Mouse (Mus musculus) MEL (cell line): Measurements from ENCODE around the gene Casr. TPM values are rescaled to one million over a fixed set of nuclear protein-coding genes. Genes with fewer than 3 reads are reported as not detected.

ENCODE experiments used
- DNase-seq: peaks from one replicate; pipeline ENCODE4 v3.0.0; 2011; ENCODE audit warnings: low read depth, low spot score
- H3K27ac ChIP-seq: 2 replicates; pipeline ENCODE4 v1.5.1; 2012; ENCODE audit warnings: low read depth, mild to moderate bottlenecking, control low read depth, low read length, moderate library complexity; ENCODE audit not compliant: control insufficient read depth
- H3K27me3 ChIP-seq, 2 experiments: fragments of 150-350 bp in 1 of 2; sonication (generic) in 1 of 2; 2 replicates each; pipeline ENCODE4 v1.6.1; 2012; ENCODE audit warnings: low read length in 2 of 2, mild to moderate bottlenecking in 2 of 2, improper control_type of control experiment in 1 of 2, moderate library complexity in 1 of 2; ENCODE audit not compliant: insufficient read depth in 2 of 2, control insufficient read depth in 1 of 2
- H3K36me3 ChIP-seq, 2 experiments: 2 replicates each; pipeline ENCODE4 v1.6.1; 2012 to 2014; ENCODE audit warnings: low read length in 2 of 2, improper control_type of control experiment in 1 of 2, inconsistent platforms in 1 of 2, mild to moderate bottlenecking in 1 of 2; ENCODE audit not compliant: insufficient read depth in 2 of 2, control insufficient read depth in 1 of 2
- H3K4me1 ChIP-seq, 2 experiments: fragments of 150-350 bp in 1 of 2; sonication (generic) in 1 of 2; 2 replicates each; pipeline ENCODE4 v1.6.1; 2012; ENCODE audit warnings: low read length in 2 of 2, improper control_type of control experiment in 1 of 2, mild to moderate bottlenecking in 1 of 2; ENCODE audit not compliant: insufficient read depth in 2 of 2, control insufficient read depth in 1 of 2
- H3K4me3 ChIP-seq, 2 experiments: fragments of 150-350 bp in 1 of 2; sonication (generic) in 1 of 2; 2 replicates each; pipeline ENCODE4 v1.5.1; 2012; ENCODE audit warnings: low read depth in 2 of 2, low read length in 2 of 2, mild to moderate bottlenecking in 2 of 2, moderate library complexity in 2 of 2, control low read depth in 1 of 2, improper control_type of control experiment in 1 of 2; ENCODE audit not compliant: control insufficient read depth in 1 of 2, insufficient read depth in 1 of 2
- H3K79me2 ChIP-seq: 2 replicates; pipeline ENCODE4 v1.6.1; 2012; ENCODE audit warnings: mild to moderate bottlenecking, low read length, moderate library complexity; ENCODE audit not compliant: control insufficient read depth, poor library complexity, insufficient read depth
- H3K9ac ChIP-seq: 2 replicates; pipeline ENCODE4 v1.6.1; 2012; ENCODE audit warnings: low read depth, mild to moderate bottlenecking, control low read depth, low read length, moderate library complexity; ENCODE audit not compliant: control insufficient read depth, poor library complexity, severe bottlenecking
- H3K9me3 ChIP-seq: fragments of 150-350 bp; sonication (generic); replicated peaks from 2 replicates; pipeline ENCODE4 v1.6.1; 2012; ENCODE audit warnings: mild to moderate bottlenecking, low read length, improper control_type of control experiment, moderate library complexity; ENCODE audit not compliant: insufficient read depth
- CHD1 ChIP-seq: IDR thresholded peaks from 2 replicates; pipeline ENCODE4 v1.6.1; 2012; ENCODE audit warnings: low read depth, mild to moderate bottlenecking, inconsistent platforms, low read length, improper control_type of control experiment
- CHD2 ChIP-seq: IDR thresholded peaks from 2 replicates; pipeline ENCODE4 v1.6.1; 2011; ENCODE audit warnings: low read length, improper control_type of control experiment
- ETS1 ChIP-seq: IDR thresholded peaks from 2 replicates; pipeline ENCODE4 v1.6.1; 2012; ENCODE audit warnings: low read depth, mild to moderate bottlenecking, inconsistent platforms, low read length, improper control_type of control experiment, moderate library complexity
- KAT2A ChIP-seq: conservative IDR thresholded peaks from 2 replicates; pipeline ENCODE4 v1.6.1; 2012; ENCODE audit warnings: low read depth, low read length, improper control_type of control experiment, inconsistent platforms
- MAFK ChIP-seq: IDR thresholded peaks from 2 replicates; pipeline ENCODE4 v1.6.1; 2011; ENCODE audit warnings: low read depth, mild to moderate bottlenecking, low read length, improper control_type of control experiment, borderline replicate concordance
- MEF2A ChIP-seq: IDR thresholded peaks from 2 replicates; pipeline ENCODE4 v1.6.1; 2014; ENCODE audit warnings: low read depth, mild to moderate bottlenecking, inconsistent platforms, low read length, improper control_type of control experiment; ENCODE audit not compliant: poor library complexity, insufficient replicate concordance, severe bottlenecking; ENCODE audit errors: extremely low read depth
- MXI1 ChIP-seq: IDR thresholded peaks from 2 replicates; pipeline ENCODE4 v1.6.1; 2011; ENCODE audit warnings: mild to moderate bottlenecking, low read depth, low read length, improper control_type of control experiment
- MYC ChIP-seq: IDR thresholded peaks from 2 replicates; pipeline ENCODE4 v1.6.1; 2011; ENCODE audit warnings: low read depth, mild to moderate bottlenecking, low read length, improper control_type of control experiment, moderate library complexity
- NELFE ChIP-seq: IDR thresholded peaks from 2 replicates; pipeline ENCODE4 v1.6.1; 2011; ENCODE audit warnings: low read depth, low read length, improper control_type of control experiment
- POLR2A ChIP-seq, 2 experiments: IDR thresholded peaks; 2 replicates each; pipeline ENCODE4 v1.6.1; 2011 to 2012; ENCODE audit warnings: low read length in 2 of 2, mild to moderate bottlenecking in 2 of 2, control low read depth in 1 of 2, improper control_type of control experiment in 1 of 2, low read depth in 1 of 2, moderate library complexity in 1 of 2; ENCODE audit not compliant: control insufficient read depth in 1 of 2, insufficient read depth in 1 of 2, poor library complexity in 1 of 2
- POLR2AphosphoS5 ChIP-seq: IDR thresholded peaks from 2 replicates; pipeline ENCODE4 v1.6.1; 2012; ENCODE audit warnings: low read depth, borderline replicate concordance, mild to moderate bottlenecking, inconsistent platforms, low read length, moderate library complexity, mixed read lengths
- SIN3A ChIP-seq: IDR thresholded peaks from 2 replicates; pipeline ENCODE4 v1.6.1; 2012; ENCODE audit warnings: low read length, improper control_type of control experiment, inconsistent platforms
- SMC3 ChIP-seq: IDR thresholded peaks from 2 replicates; pipeline ENCODE4 v1.6.1; 2011; ENCODE audit warnings: low read depth, low read length, improper control_type of control experiment
- TCF12 ChIP-seq: IDR thresholded peaks from 2 replicates; pipeline ENCODE4 v1.6.1; 2014; ENCODE audit warnings: low read depth, mild to moderate bottlenecking, inconsistent platforms, low read length, improper control_type of control experiment, moderate library complexity
- USF1 ChIP-seq: IDR thresholded peaks from 2 replicates; pipeline ENCODE4 v1.6.1; 2014; ENCODE audit warnings: low read depth, mild to moderate bottlenecking, inconsistent platforms, low read length, improper control_type of control experiment, moderate library complexity
- ZKSCAN1 ChIP-seq: IDR thresholded peaks from 2 replicates; pipeline ENCODE4 v1.6.1; 2012; ENCODE audit warnings: low read depth, mild to moderate bottlenecking, inconsistent platforms, low read length, improper control_type of control experiment, moderate library complexity
- ZMIZ1 ChIP-seq: IDR thresholded peaks from 2 replicates; pipeline ENCODE4 v1.6.1; 2012; ENCODE audit warnings: low read depth, mild to moderate bottlenecking, inconsistent platforms, low read length, improper control_type of control experiment, moderate library complexity
- ZNF384 ChIP-seq: IDR thresholded peaks from 2 replicates; pipeline ENCODE4 v1.6.1; 2012; ENCODE audit warnings: low read depth, mild to moderate bottlenecking, inconsistent platforms, low read length, improper control_type of control experiment
- polyA plus RNA-seq, 2 experiments: library from polyadenylated mRNA; stranded (reverse) in 1 of 2; unstranded in 1 of 2; fragments of >175 nt in 1 of 2; fragments of >200 nt in 1 of 2; gene quantifications; 2 replicates each; pipeline versions ENCODE4 v1.2.1 to v1.2.4; 2012; ENCODE audit warnings: low replicate concordance in 2 of 2, low read depth in 1 of 2; ENCODE audit not compliant: insufficient read length in 2 of 2, insufficient read depth in 1 of 2, missing spikeins in 1 of 2
- total RNA-seq: library from RNA; depleted of rRNA; stranded (reverse); fragments of 300-350 nt; gene quantifications from 2 replicates; pipeline ENCODE4 v1.2.3, GENCODE M21; 2012

Casr gene
- total and polyA plus RNA-seq, 3 experiments = not detected

- Histone ChIP-seq H3K4me1 (no peaks in the 10 kb centered on the region), H3K9ac (no peak overlapping the region), H3K9me3 (no peaks in the 10 kb centered on the region), H3K4me3 (no peak overlapping the region), H3K36me3 (no peaks in the 10 kb centered on the region), H3K27me3 (peaks cover 0 to 1% of the 10 kb centered on the region in 2 experiments; a peak in 2 of 4 replicates), H3K27ac (no peak overlapping the region), H3K79me2 (no peaks in the 10 kb centered on the region)
- DNase-seq = no peak
- no peak for TF ChIP-seq NELFE
- TF ChIP-seq ETS1 = no peak
- no peak for TF ChIP-seq TCF12
- TF ChIP-seq POLR2A (IDR thresholded peaks at IDR 0.05; ENCODE audit: control insufficient read depth in 1 of 2, insufficient read depth in 1 of 2, low read depth in 1 of 2, low read length in 2 of 2, poor library complexity in 1 of 2) = no peak
- TF ChIP-seq USF1 = no peak
- TF ChIP-seq CHD1 = no peak
- TF ChIP-seq ZNF384 = no peak
- no peak for TF ChIP-seq ZKSCAN1
- TF ChIP-seq KAT2A = no peak
Measured at GRCm38 (mm10) chr16:36530566-36531552, 31.1 kb downstream of the Casr start.

GRCm38 (mm10) chr16:36528822-36529221, 33.1 kb downstream of the Casr start:
- no peak for DNase-seq
- Histone ChIP-seq H3K27me3 (peaks cover 0 to 1% of the 10 kb centered on the region in 2 experiments; a peak in 2 of 4 replicates), H3K4me3 (no peak overlapping the region), H3K79me2 (no peaks in the 10 kb centered on the region), H3K4me1 (no peaks in the 10 kb centered on the region), H3K27ac (no peak overlapping the region), H3K36me3 (no peaks in the 10 kb centered on the region), H3K9ac (no peak overlapping the region), H3K9me3 (no peaks in the 10 kb centered on the region)
- no peak for TF ChIP-seq MEF2A
- TF ChIP-seq MYC = no peak
- TF ChIP-seq POLR2AphosphoS5 = no peak
- TF ChIP-seq SMC3 = no peak
- TF ChIP-seq ZKSCAN1 = no peak
- TF ChIP-seq ETS1 = no peak
- no peak for TF ChIP-seq MAFK
- TF ChIP-seq SIN3A = no peak
- TF ChIP-seq MXI1 = no peak
- TF ChIP-seq ZMIZ1 = no peak
- no peak for TF ChIP-seq CHD2
